Mouse (Mus musculus) MEL (cell line): ENCODE measurements around the gene Ccdc88c.

ENCODE experiments used
- CTCF ChIP-seq, 3 experiments: IDR thresholded peaks in 2 of 3; conservative IDR thresholded peaks in 1 of 3; 2 replicates each; pipeline ENCODE4 v1.5.1; 2011 to 2012; ENCODE audit warnings: low read length in 3 of 3, low read depth in 2 of 3, mild to moderate bottlenecking in 2 of 3, improper control_type of control experiment in 1 of 3, inconsistent platforms in 1 of 3, mixed read lengths in 1 of 3, moderate library complexity in 1 of 3; ENCODE audit not compliant: control insufficient read depth in 1 of 3, insufficient read depth in 1 of 3, poor library complexity in 1 of 3, severe bottlenecking in 1 of 3
- ELF1 ChIP-seq: IDR thresholded peaks from 2 replicates; pipeline ENCODE4 v1.6.1; 2014; ENCODE audit warnings: low read depth, mild to moderate bottlenecking, inconsistent platforms, low read length, improper control_type of control experiment, moderate library complexity
- EP300 ChIP-seq, 2 experiments: IDR thresholded peaks; 2 replicates each; pipeline ENCODE4 v1.6.1; 2011; ENCODE audit warnings: improper control_type of control experiment in 2 of 2, low read length in 2 of 2, low read depth in 1 of 2, mild to moderate bottlenecking in 1 of 2
- GATA1 ChIP-seq: IDR thresholded peaks from 2 replicates; pipeline ENCODE4 v1.6.1; 2011; ENCODE audit warnings: low read depth, low read length, improper control_type of control experiment
- KAT2A ChIP-seq: conservative IDR thresholded peaks from 2 replicates; pipeline ENCODE4 v1.6.1; 2012; ENCODE audit warnings: low read depth, low read length, improper control_type of control experiment, inconsistent platforms
- MAZ ChIP-seq: IDR thresholded peaks from 2 replicates; pipeline ENCODE4 v1.6.1; 2012; ENCODE audit warnings: low read depth, mild to moderate bottlenecking, inconsistent platforms, low read length, improper control_type of control experiment
- MYC ChIP-seq: IDR thresholded peaks from 2 replicates; pipeline ENCODE4 v1.6.1; 2011; ENCODE audit warnings: low read depth, mild to moderate bottlenecking, low read length, improper control_type of control experiment, moderate library complexity
- NELFE ChIP-seq: IDR thresholded peaks from 2 replicates; pipeline ENCODE4 v1.6.1; 2011; ENCODE audit warnings: low read depth, low read length, improper control_type of control experiment
- POLR2A ChIP-seq, 2 experiments: IDR thresholded peaks; 2 replicates each; pipeline ENCODE4 v1.6.1; 2011 to 2012; ENCODE audit warnings: low read length in 2 of 2, mild to moderate bottlenecking in 2 of 2, control low read depth in 1 of 2, improper control_type of control experiment in 1 of 2, low read depth in 1 of 2, moderate library complexity in 1 of 2; ENCODE audit not compliant: control insufficient read depth in 1 of 2, insufficient read depth in 1 of 2, poor library complexity in 1 of 2
- TAL1 ChIP-seq: IDR thresholded peaks from 2 replicates; pipeline ENCODE4 v1.6.1; 2012; ENCODE audit warnings: mild to moderate bottlenecking, inconsistent platforms, low read length, moderate library complexity, mixed read lengths
- USF1 ChIP-seq: IDR thresholded peaks from 2 replicates; pipeline ENCODE4 v1.6.1; 2014; ENCODE audit warnings: low read depth, mild to moderate bottlenecking, inconsistent platforms, low read length, improper control_type of control experiment, moderate library complexity
- USF2 ChIP-seq, 2 experiments: IDR thresholded peaks; 2 replicates each; pipeline ENCODE4 v1.6.1; 2011 to 2012; ENCODE audit warnings: improper control_type of control experiment in 2 of 2, low read length in 2 of 2, borderline replicate concordance in 1 of 2, inconsistent platforms in 1 of 2, low read depth in 1 of 2, mild to moderate bottlenecking in 1 of 2; ENCODE audit not compliant: insufficient read depth in 1 of 2

GRCm38 (mm10) chr12:100952193-100952931, 76.5 kb downstream of the Ccdc88c start:
- TF ChIP-seq POLR2A (IDR thresholded peaks at IDR 0.05; ENCODE audit: control insufficient read depth in 1 of 2, insufficient read depth in 1 of 2, low read depth in 1 of 2, low read length in 2 of 2, poor library complexity in 1 of 2) (no peak), ELF1 (peak; percentile 15; the same call in 1 of the 2 replicates), KAT2A (no peak), MAZ (0 out of 2 replicates have a peak, but pooled peaks have one; percentile 21), TAL1 (no peak), NELFE (0 out of 2 replicates have a peak, but pooled peaks have one; percentile 24), CTCF (IDR thresholded peaks at IDR 0.05 in 2 of 3, conservative IDR thresholded peaks at IDR 0.05 in 1 of 3; ENCODE audit: control insufficient read depth in 1 of 3, insufficient read depth in 1 of 3, low read depth in 2 of 3, low read length in 3 of 3, poor library complexity in 1 of 3, severe bottlenecking in 1 of 3) (peak; percentile 60 to 90 (median 85)), MYC (peak; percentile 74), USF2 (IDR thresholded peaks at IDR 0.05; ENCODE audit: borderline replicate concordance in 1 of 2, insufficient read depth in 1 of 2, low read depth in 1 of 2, low read length in 2 of 2) (no peak), EP300 (IDR thresholded peaks at IDR 0.05; ENCODE audit: low read depth in 1 of 2, low read length in 2 of 2) (no peak), USF1 (no peak), GATA1 (no peak)
